Mouse (Mus musculus): Measurements from ENCODE around the gene Gpr149. TPM values are rescaled to one million over a fixed set of nuclear protein-coding genes. Genes with fewer than 3 reads are reported as not detected.

The Gpr149 gene
- polyA plus RNA-seq, 1 experiment from 2014 or later: not detected

DNA sequence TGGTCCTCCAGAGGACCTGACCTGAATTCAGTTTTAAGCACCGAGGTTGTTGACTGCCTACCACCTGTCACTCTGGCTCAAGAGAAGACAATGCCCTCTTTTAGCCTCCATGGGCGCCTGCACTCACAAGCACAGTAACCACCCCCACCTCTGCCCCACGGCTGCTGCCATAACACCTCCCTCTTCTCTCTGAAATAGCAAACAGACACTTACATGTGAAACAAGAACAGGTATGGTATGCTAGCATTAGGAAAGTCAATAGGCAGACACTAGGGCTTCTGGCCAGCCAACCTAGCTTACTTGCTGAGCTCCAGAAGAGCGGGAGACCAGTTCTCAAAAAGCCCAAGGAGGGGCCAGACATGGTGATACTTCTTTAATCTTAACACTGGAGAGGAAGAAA is 105.6 kb downstream of the Gpr149 start:
- Histone ChIP-seq H3K9me3 (ENCODE audit: low read depth, low read length) (no peaks in the 10 kb centered on the region), H3K27ac (ENCODE audit: low read depth) (no peak overlapping the region), H3K27me3 (ENCODE audit: insufficient read depth, low read length) (no peaks in the 10 kb centered on the region), H3K9ac (no peak overlapping the region), H3K4me3 (ENCODE audit: low read depth, low read length) (no peak overlapping the region), H3K4me2 (no peak overlapping the region), H3K4me1 (ENCODE audit: insufficient read depth) (no peaks in the 10 kb centered on the region), H3K36me3 (ENCODE audit: insufficient read depth) (peaks cover 59% of the 10 kb centered on the region)
- DNase-seq: no peak
- no peak for ATAC-seq (ENCODE audit: insufficient read depth)
- WGBS: 78% methylated on average over 4 of the region's 4 CpGs
- no peak for TF ChIP-seq CTCF (IDR thresholded peaks at IDR 0.05; ENCODE audit: low read depth)

DNA sequence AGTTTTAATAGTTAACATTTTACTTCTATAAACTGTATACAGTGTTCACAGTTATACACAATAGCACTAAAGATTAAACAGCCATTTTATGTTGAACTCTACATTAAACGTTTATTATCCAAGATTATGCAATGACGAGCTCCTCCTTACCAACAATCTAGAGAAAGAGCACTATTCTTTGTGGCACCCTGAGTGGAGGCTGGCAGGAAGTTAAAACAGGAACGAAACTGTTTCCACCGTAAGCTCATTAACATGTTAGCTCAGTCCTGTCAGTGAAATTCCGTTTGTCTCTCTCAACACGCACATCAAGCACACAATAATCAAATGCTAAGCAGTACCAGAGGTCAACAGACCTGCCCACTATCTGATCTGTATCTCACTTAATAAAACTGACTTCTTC is 112.4 kb downstream of the Gpr149 start:
- TF ChIP-seq CTCF (IDR thresholded peaks at IDR 0.05; ENCODE audit: low read depth): no peak
- no peak overlapping the region for H3K4me2 ChIP-seq
- DNase-seq: no peak
- H3K27ac ChIP-seq (ENCODE audit: low read depth): no peak overlapping the region
- 82% methylated on average over 6 of the region's 6 CpGs for WGBS
- peaks cover 74% of the 10 kb centered on the region for H3K36me3 ChIP-seq (ENCODE audit: insufficient read depth)
- H3K9ac ChIP-seq: no peak overlapping the region
- no peaks in the 10 kb centered on the region for H3K4me1 ChIP-seq (ENCODE audit: insufficient read depth)
- no peak overlapping the region for H3K4me3 ChIP-seq (ENCODE audit: low read depth, low read length)
- ATAC-seq (ENCODE audit: insufficient read depth): no peak
- no peaks in the 10 kb centered on the region for H3K9me3 ChIP-seq (ENCODE audit: low read depth, low read length)
- H3K27me3 ChIP-seq (ENCODE audit: insufficient read depth, low read length): no peaks in the 10 kb centered on the region

DNA sequence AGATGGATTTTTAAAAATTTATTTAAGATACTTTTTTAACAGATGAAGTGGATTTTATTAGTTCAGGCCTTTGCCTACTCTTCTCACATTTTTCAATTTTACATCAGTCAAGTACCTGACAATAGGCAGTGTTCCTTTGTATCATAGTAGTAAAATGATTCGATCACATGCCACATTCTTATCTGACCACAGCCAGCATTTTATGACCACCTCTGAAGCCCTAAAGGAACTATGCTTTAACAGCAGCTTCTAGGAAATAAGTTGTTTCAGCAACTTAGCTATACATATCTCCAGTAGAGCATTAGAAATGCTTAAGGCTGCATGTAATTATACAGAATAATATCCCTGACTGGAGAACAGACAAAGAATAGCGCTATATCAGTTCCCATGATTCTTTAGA is 120.6 kb downstream of the Gpr149 start:
- DNase-seq (no peak), ATAC-seq (ENCODE audit: insufficient read depth) (no peak)
- H3K9me3 ChIP-seq (ENCODE audit: low read depth, low read length): no peaks in the 10 kb centered on the region
- WGBS: 94% methylated on average over 2 of the region's 2 CpGs
- no peak overlapping the region for H3K4me2 ChIP-seq
- peaks cover 67% of the 10 kb centered on the region for H3K36me3 ChIP-seq (ENCODE audit: insufficient read depth)
- H3K27ac ChIP-seq (ENCODE audit: low read depth): no peak overlapping the region
- no peak for TF ChIP-seq CTCF (IDR thresholded peaks at IDR 0.05; ENCODE audit: low read depth)
- no peaks in the 10 kb centered on the region for H3K4me1 ChIP-seq (ENCODE audit: insufficient read depth)
- H3K27me3 ChIP-seq (ENCODE audit: insufficient read depth, low read length): no peaks in the 10 kb centered on the region
- H3K4me3 ChIP-seq (ENCODE audit: low read depth, low read length): no peak overlapping the region
- no peak overlapping the region for H3K9ac ChIP-seq

Other genes starting within 250 kb of the Gpr149 start
- 38.6 and 39.8 TPM in 2 replicates for gene Dhx36, start 98.1 kb downstream of the Gpr149 start, polyA plus RNA-seq (2014; fragmentation: Nextera tagmentation; extraction: Ambion mirVana)

All from lung, embryonic 14.5 days (tissue).